Mouse (Mus musculus) neural tube, embryonic 15.5 days (tissue): ENCODE measurements at regions not wholly inside any gene's neighbourhood (a gene's known extent, or its start where the extent isn't known, plus 50 kb on each side); places are given as distances from the start of the nearest gene placed in this dataset.
A peak's percentile ranks its signal among the peaks of the same experiment; 100 is the strongest.
"Not testable (repeated sequence)": the region's sequence is repeated elsewhere in the genome, so short reads cannot be mapped to it uniquely, and the experiment has no call there.

Source experiments
- ATAC-seq: fragments of 200-750 bp; cut with Nextera tagmentation; 2 replicates; pipeline ENCODE4 v1.8.0; 2017; ENCODE audit warnings: mild to moderate bottlenecking, moderate TSS enrichment, moderate library complexity; ENCODE audit not compliant: low FRiP score
- H3K27ac ChIP-seq: fragments of 300-500 bp; sonication (generic); replicated peaks from 2 replicates; pipeline ENCODE4 v1.5.1; 2015; ENCODE audit warnings: mild to moderate bottlenecking, inconsistent platforms
- H3K27me3 ChIP-seq: fragments of 300-500 bp; sonication (generic); replicated peaks from 2 replicates; pipeline ENCODE4 v1.6.1; 2015; ENCODE audit warnings: inconsistent platforms
- H3K36me3 ChIP-seq: fragments of 300-500 bp; sonication (generic); 2 replicates; pipeline ENCODE4 v1.6.1; 2015; ENCODE audit warnings: inconsistent platforms
- H3K4me1 ChIP-seq: fragments of 300-500 bp; sonication (generic); 2 replicates; pipeline ENCODE4 v1.6.1; 2015; ENCODE audit warnings: inconsistent platforms
- H3K4me2 ChIP-seq: fragments of 300-500 bp; sonication (generic); 2 replicates; pipeline ENCODE4 v1.6.1; 2015; ENCODE audit warnings: inconsistent platforms, mild to moderate bottlenecking, moderate library complexity
- H3K4me3 ChIP-seq: fragments of 300-500 bp; sonication (generic); replicated peaks from 2 replicates; pipeline ENCODE4 v1.5.1; 2015; ENCODE audit warnings: mild to moderate bottlenecking, inconsistent platforms
- H3K9ac ChIP-seq: fragments of 300-500 bp; sonication (generic); replicated peaks from 2 replicates; pipeline ENCODE4 v1.6.1; 2015; ENCODE audit warnings: mild to moderate bottlenecking, inconsistent platforms
- H3K9me3 ChIP-seq: fragments of 300-500 bp; sonication (generic); replicated peaks from 2 replicates; pipeline ENCODE4 v1.6.1; 2016; ENCODE audit warnings: inconsistent platforms
- WGBS: fragments of 180-500 bp; shearing (Covaris S2); methylation state at CpG from one replicate; pipeline ENCODE4 v1.1.7; 2015; ENCODE audit warnings: mixed read lengths; 5-methylcytosine and 5-hydroxymethylcytosine counted together

GRCm38 (mm10) chr6:37703946-37704345 is 166.7 kb upstream of the Trim24 start:
- Histone ChIP-seq H3K36me3 (no peaks in the 10 kb centered on the region), H3K9me3 (no peaks in the 10 kb centered on the region), H3K4me2 (no peak overlapping the region), H3K27me3 (no peaks in the 10 kb centered on the region), H3K9ac (no peak overlapping the region), H3K4me3 (no peak overlapping the region), H3K4me1 (no peaks in the 10 kb centered on the region), H3K27ac (no peak overlapping the region)
- 87% methylated on average over 2 of the region's 2 CpGs for WGBS
- ATAC-seq: no peak

GRCm38 (mm10) chr6:37705733-37706145 is 164.9 kb upstream of the Trim24 start:
- H3K36me3 ChIP-seq: no peaks in the 10 kb centered on the region
- ATAC-seq: no peak
- WGBS: 73% methylated on average over 1 of the region's 1 CpGs

GRCm38 (mm10) chr6:37707671-37708070 is 162.9 kb upstream of the Trim24 start:
- not testable (repeated sequence) for H3K4me1 ChIP-seq, H3K27ac ChIP-seq, H3K9ac ChIP-seq, ATAC-seq, H3K9me3 ChIP-seq, H3K4me2 ChIP-seq, H3K27me3 ChIP-seq, H3K36me3 ChIP-seq, H3K4me3 ChIP-seq
- WGBS: 78% methylated on average over 1 of the region's 1 CpGs

More at GRCm38 (mm10) chr6:37705733-37706145, 164.9 kb upstream of the Trim24 start:
- Histone ChIP-seq H3K4me1 (no peaks in the 10 kb centered on the region), H3K4me2 (no peak overlapping the region), H3K27me3 (no peaks in the 10 kb centered on the region), H3K4me3 (no peak overlapping the region), H3K9ac (no peak overlapping the region), H3K27ac (no peak overlapping the region), H3K9me3 (no peaks in the 10 kb centered on the region)

GRCm38 (mm10) chr6:37711766-37712165 is 158.8 kb upstream of the Trim24 start:
- Histone ChIP-seq H3K9me3 (no peaks in the 10 kb centered on the region), H3K36me3 (no peaks in the 10 kb centered on the region), H3K27ac (no peak overlapping the region), H3K4me1 (peaks cover 4% of the 10 kb centered on the region; the same call in 1 of the 2 replicates), H3K27me3 (no peaks in the 10 kb centered on the region), H3K4me3 (no peak overlapping the region), H3K9ac (no peak overlapping the region), H3K4me2 (no peak overlapping the region)
- WGBS: 64% methylated on average over 1 of the region's 1 CpGs
- no peak for ATAC-seq

GRCm38 (mm10) chr6:37713411-37713810 is 157.2 kb upstream of the Trim24 start:
- peaks cover 4% of the 10 kb centered on the region; the same call in 1 of the 2 replicates for H3K4me1 ChIP-seq
- 89% methylated on average over 4 of the region's 4 CpGs for WGBS
- no peak overlapping the region for H3K9ac ChIP-seq
- no peak for ATAC-seq
- H3K27me3 ChIP-seq: no peaks in the 10 kb centered on the region
- no peak overlapping the region for H3K4me3 ChIP-seq
- no peaks in the 10 kb centered on the region for H3K36me3 ChIP-seq
- no peaks in the 10 kb centered on the region for H3K9me3 ChIP-seq
- no peak overlapping the region for H3K27ac ChIP-seq
- no peak overlapping the region for H3K4me2 ChIP-seq

- H3K4me2 ChIP-seq: no peak overlapping the region
- H3K27me3 ChIP-seq: no peaks in the 10 kb centered on the region
- peaks cover 4% of the 10 kb centered on the region; the same call in 1 of the 2 replicates for H3K4me1 ChIP-seq
- WGBS: 21% methylated on average over 5 of the region's 6 CpGs
- H3K27ac ChIP-seq: peak overlapping the region; percentile 33; the same call in 1 of the 2 replicates
- no peaks in the 10 kb centered on the region for H3K36me3 ChIP-seq
- ATAC-seq: no peak
- no peak overlapping the region; the same call in 1 of the 2 replicates for H3K9ac ChIP-seq
- no peaks in the 10 kb centered on the region for H3K9me3 ChIP-seq
- H3K4me3 ChIP-seq: no peak overlapping the region
Observed at GRCm38 (mm10) chr6:37714223-37714928, 156.2 kb upstream of the Trim24 start.

- Histone ChIP-seq H3K27ac (no peak overlapping the region), H3K36me3 (no peaks in the 10 kb centered on the region), H3K4me2 (no peak overlapping the region), H3K4me1 (no peaks in the 10 kb centered on the region), H3K9me3 (no peaks in the 10 kb centered on the region), H3K9ac (no peak overlapping the region), H3K27me3 (no peaks in the 10 kb centered on the region), H3K4me3 (no peak overlapping the region)
- WGBS: 71% methylated on average over 1 of the region's 1 CpGs
- ATAC-seq: no peak
Observed at GRCm38 (mm10) chr6:37721736-37722135, 148.9 kb upstream of the Trim24 start.

GRCm38 (mm10) chr6:37723337-37723736 is 147.3 kb upstream of the Trim24 start:
- no peak overlapping the region for H3K4me2 ChIP-seq
- no peak overlapping the region for H3K27ac ChIP-seq
- no peaks in the 10 kb centered on the region for H3K4me1 ChIP-seq
- no peaks in the 10 kb centered on the region for H3K36me3 ChIP-seq
- no peak overlapping the region for H3K4me3 ChIP-seq
- H3K9me3 ChIP-seq: no peaks in the 10 kb centered on the region
- no peaks in the 10 kb centered on the region for H3K27me3 ChIP-seq
- WGBS: 62% methylated on average over 4 of the region's 4 CpGs
- no peak overlapping the region for H3K9ac ChIP-seq
- ATAC-seq: no peak

GRCm38 (mm10) chr6:37724240-37724639 is 146.4 kb upstream of the Trim24 start:
- no peak for ATAC-seq

GRCm38 (mm10) chr6:37728621-37729020 is 142.0 kb upstream of the Trim24 start:
- no peaks in the 10 kb centered on the region for H3K9me3 ChIP-seq
- no peaks in the 10 kb centered on the region for H3K27me3 ChIP-seq
- H3K27ac ChIP-seq: no peak overlapping the region
- 92% methylated on average over 2 of the region's 2 CpGs for WGBS
- H3K4me2 ChIP-seq: no peak overlapping the region
- H3K4me1 ChIP-seq: peaks cover 4% of the 10 kb centered on the region
- H3K36me3 ChIP-seq: no peaks in the 10 kb centered on the region
- no peak overlapping the region for H3K9ac ChIP-seq
- no peak for ATAC-seq
- H3K4me3 ChIP-seq: no peak overlapping the region

More at GRCm38 (mm10) chr6:37724240-37724639, 146.4 kb upstream of the Trim24 start:
- WGBS: 95% methylated on average over 5 of the region's 5 CpGs
- H3K4me3 ChIP-seq: no peak overlapping the region
- no peak overlapping the region for H3K9ac ChIP-seq
- no peaks in the 10 kb centered on the region for H3K27me3 ChIP-seq
- H3K27ac ChIP-seq: no peak overlapping the region
- H3K4me2 ChIP-seq: no peak overlapping the region
- H3K9me3 ChIP-seq: no peaks in the 10 kb centered on the region
- H3K36me3 ChIP-seq: no peaks in the 10 kb centered on the region
- H3K4me1 ChIP-seq: no peaks in the 10 kb centered on the region

- no peak for ATAC-seq
- Histone ChIP-seq H3K27ac (no peak overlapping the region), H3K9ac (no peak overlapping the region), H3K36me3 (no peaks in the 10 kb centered on the region), H3K9me3 (no peaks in the 10 kb centered on the region), H3K4me1 (peaks cover 4% of the 10 kb centered on the region), H3K4me2 (no peak overlapping the region), H3K27me3 (no peaks in the 10 kb centered on the region), H3K4me3 (no peak overlapping the region)
- 87% methylated on average over 2 of the region's 2 CpGs for WGBS
Observed at GRCm38 (mm10) chr6:37729165-37729564, 141.4 kb upstream of the Trim24 start.

GRCm38 (mm10) chr6:37730500-37731239 is 139.9 kb upstream of the Trim24 start:
- Histone ChIP-seq H3K27ac (no peak overlapping the region), H3K4me1 (peaks cover 4% of the 10 kb centered on the region), H3K4me2 (no peak overlapping the region), H3K9ac (no peak overlapping the region), H3K36me3 (no peaks in the 10 kb centered on the region), H3K4me3 (no peak overlapping the region), H3K9me3 (no peaks in the 10 kb centered on the region), H3K27me3 (no peaks in the 10 kb centered on the region)
- 65% methylated on average over 8 of the region's 8 CpGs for WGBS
- no peak for ATAC-seq
